Mouse (Mus musculus) MEL (cell line): ENCODE data around the gene Naa35. TPM values are rescaled to one million over a fixed set of nuclear protein-coding genes. Genes with fewer than 3 reads are reported as not detected.

Source experiments
- DNase-seq: peaks from one replicate; pipeline ENCODE4 v3.0.0; 2011; ENCODE audit warnings: low read depth, low spot score
- H3K27ac ChIP-seq: 2 replicates; pipeline ENCODE4 v1.5.1; 2012; ENCODE audit warnings: low read depth, mild to moderate bottlenecking, control low read depth, low read length, moderate library complexity; ENCODE audit not compliant: control insufficient read depth
- H3K27me3 ChIP-seq, 2 experiments: fragments of 150-350 bp in 1 of 2; sonication (generic) in 1 of 2; 2 replicates each; pipeline ENCODE4 v1.6.1; 2012; ENCODE audit warnings: low read length in 2 of 2, mild to moderate bottlenecking in 2 of 2, improper control_type of control experiment in 1 of 2, moderate library complexity in 1 of 2; ENCODE audit not compliant: insufficient read depth in 2 of 2, control insufficient read depth in 1 of 2
- H3K36me3 ChIP-seq, 2 experiments: 2 replicates each; pipeline ENCODE4 v1.6.1; 2012 to 2014; ENCODE audit warnings: low read length in 2 of 2, improper control_type of control experiment in 1 of 2, inconsistent platforms in 1 of 2, mild to moderate bottlenecking in 1 of 2; ENCODE audit not compliant: insufficient read depth in 2 of 2, control insufficient read depth in 1 of 2
- H3K4me1 ChIP-seq, 2 experiments: fragments of 150-350 bp in 1 of 2; sonication (generic) in 1 of 2; 2 replicates each; pipeline ENCODE4 v1.6.1; 2012; ENCODE audit warnings: low read length in 2 of 2, improper control_type of control experiment in 1 of 2, mild to moderate bottlenecking in 1 of 2; ENCODE audit not compliant: insufficient read depth in 2 of 2, control insufficient read depth in 1 of 2
- H3K4me3 ChIP-seq, 2 experiments: fragments of 150-350 bp in 1 of 2; sonication (generic) in 1 of 2; 2 replicates each; pipeline ENCODE4 v1.5.1; 2012; ENCODE audit warnings: low read depth in 2 of 2, low read length in 2 of 2, mild to moderate bottlenecking in 2 of 2, moderate library complexity in 2 of 2, control low read depth in 1 of 2, improper control_type of control experiment in 1 of 2; ENCODE audit not compliant: control insufficient read depth in 1 of 2, insufficient read depth in 1 of 2
- H3K79me2 ChIP-seq: 2 replicates; pipeline ENCODE4 v1.6.1; 2012; ENCODE audit warnings: mild to moderate bottlenecking, low read length, moderate library complexity; ENCODE audit not compliant: control insufficient read depth, poor library complexity, insufficient read depth
- H3K9ac ChIP-seq: 2 replicates; pipeline ENCODE4 v1.6.1; 2012; ENCODE audit warnings: low read depth, mild to moderate bottlenecking, control low read depth, low read length, moderate library complexity; ENCODE audit not compliant: control insufficient read depth, poor library complexity, severe bottlenecking
- H3K9me3 ChIP-seq: fragments of 150-350 bp; sonication (generic); replicated peaks from 2 replicates; pipeline ENCODE4 v1.6.1; 2012; ENCODE audit warnings: mild to moderate bottlenecking, low read length, improper control_type of control experiment, moderate library complexity; ENCODE audit not compliant: insufficient read depth
- CHD1 ChIP-seq: IDR thresholded peaks from 2 replicates; pipeline ENCODE4 v1.6.1; 2012; ENCODE audit warnings: low read depth, mild to moderate bottlenecking, inconsistent platforms, low read length, improper control_type of control experiment
- CHD2 ChIP-seq: IDR thresholded peaks from 2 replicates; pipeline ENCODE4 v1.6.1; 2011; ENCODE audit warnings: low read length, improper control_type of control experiment
- CTCF ChIP-seq, 3 experiments: IDR thresholded peaks in 2 of 3; conservative IDR thresholded peaks in 1 of 3; 2 replicates each; pipeline ENCODE4 v1.5.1; 2011 to 2012; ENCODE audit warnings: low read length in 3 of 3, low read depth in 2 of 3, mild to moderate bottlenecking in 2 of 3, improper control_type of control experiment in 1 of 3, inconsistent platforms in 1 of 3, mixed read lengths in 1 of 3, moderate library complexity in 1 of 3; ENCODE audit not compliant: control insufficient read depth in 1 of 3, insufficient read depth in 1 of 3, poor library complexity in 1 of 3, severe bottlenecking in 1 of 3
- E2F4 ChIP-seq: IDR thresholded peaks from 2 replicates; pipeline ENCODE4 v1.6.1; 2011; ENCODE audit warnings: low read depth, low read length, improper control_type of control experiment, borderline replicate concordance
- ELF1 ChIP-seq: IDR thresholded peaks from 2 replicates; pipeline ENCODE4 v1.6.1; 2014; ENCODE audit warnings: low read depth, mild to moderate bottlenecking, inconsistent platforms, low read length, improper control_type of control experiment, moderate library complexity
- EP300 ChIP-seq, 2 experiments: IDR thresholded peaks; 2 replicates each; pipeline ENCODE4 v1.6.1; 2011; ENCODE audit warnings: improper control_type of control experiment in 2 of 2, low read length in 2 of 2, low read depth in 1 of 2, mild to moderate bottlenecking in 1 of 2
- GABPA ChIP-seq: IDR thresholded peaks from 2 replicates; pipeline ENCODE4 v1.6.1; 2012; ENCODE audit warnings: low read depth, mild to moderate bottlenecking, inconsistent platforms, low read length, improper control_type of control experiment, moderate library complexity
- HCFC1 ChIP-seq: IDR thresholded peaks from 2 replicates; pipeline ENCODE4 v1.6.1; 2012; ENCODE audit warnings: low read depth, mild to moderate bottlenecking, inconsistent platforms, low read length, improper control_type of control experiment, moderate library complexity
- JUND ChIP-seq: IDR thresholded peaks from 2 replicates; pipeline ENCODE4 v1.6.1; 2011; ENCODE audit warnings: low read depth, mild to moderate bottlenecking, improper control_type of control experiment, low read length
- KAT2A ChIP-seq: conservative IDR thresholded peaks from 2 replicates; pipeline ENCODE4 v1.6.1; 2012; ENCODE audit warnings: low read depth, low read length, improper control_type of control experiment, inconsistent platforms
- MAFK ChIP-seq: IDR thresholded peaks from 2 replicates; pipeline ENCODE4 v1.6.1; 2011; ENCODE audit warnings: low read depth, mild to moderate bottlenecking, low read length, improper control_type of control experiment, borderline replicate concordance
- MAX ChIP-seq: IDR thresholded peaks from 2 replicates; pipeline ENCODE4 v1.6.1; 2011; ENCODE audit warnings: low read length, improper control_type of control experiment
- MAZ ChIP-seq: IDR thresholded peaks from 2 replicates; pipeline ENCODE4 v1.6.1; 2012; ENCODE audit warnings: low read depth, mild to moderate bottlenecking, inconsistent platforms, low read length, improper control_type of control experiment
- MEF2A ChIP-seq: IDR thresholded peaks from 2 replicates; pipeline ENCODE4 v1.6.1; 2014; ENCODE audit warnings: low read depth, mild to moderate bottlenecking, inconsistent platforms, low read length, improper control_type of control experiment; ENCODE audit not compliant: poor library complexity, insufficient replicate concordance, severe bottlenecking; ENCODE audit errors: extremely low read depth
- MXI1 ChIP-seq: IDR thresholded peaks from 2 replicates; pipeline ENCODE4 v1.6.1; 2011; ENCODE audit warnings: mild to moderate bottlenecking, low read depth, low read length, improper control_type of control experiment
- MYC ChIP-seq: IDR thresholded peaks from 2 replicates; pipeline ENCODE4 v1.6.1; 2011; ENCODE audit warnings: low read depth, mild to moderate bottlenecking, low read length, improper control_type of control experiment, moderate library complexity
- NRF1 ChIP-seq: IDR thresholded peaks from 2 replicates; pipeline ENCODE4 v1.6.1; 2014; ENCODE audit warnings: low read depth, mild to moderate bottlenecking, inconsistent platforms, low read length, improper control_type of control experiment, moderate library complexity; ENCODE audit not compliant: poor library complexity, insufficient read depth, severe bottlenecking
- POLR2AphosphoS5 ChIP-seq: IDR thresholded peaks from 2 replicates; pipeline ENCODE4 v1.6.1; 2012; ENCODE audit warnings: low read depth, borderline replicate concordance, mild to moderate bottlenecking, inconsistent platforms, low read length, moderate library complexity, mixed read lengths
- RCOR1 ChIP-seq: IDR thresholded peaks from 2 replicates; pipeline ENCODE4 v1.6.1; 2012; ENCODE audit warnings: low read depth, mild to moderate bottlenecking, inconsistent platforms, low read length, improper control_type of control experiment
- TBP ChIP-seq: IDR thresholded peaks from 2 replicates; pipeline ENCODE4 v1.8.0; 2011; ENCODE audit warnings: low read depth, low read length, improper control_type of control experiment
- ZC3H11A ChIP-seq: IDR thresholded peaks from 2 replicates; pipeline ENCODE4 v1.6.1; 2012; ENCODE audit warnings: low read depth, mild to moderate bottlenecking, inconsistent platforms, low read length, improper control_type of control experiment
- ZKSCAN1 ChIP-seq: IDR thresholded peaks from 2 replicates; pipeline ENCODE4 v1.6.1; 2012; ENCODE audit warnings: low read depth, mild to moderate bottlenecking, inconsistent platforms, low read length, improper control_type of control experiment, moderate library complexity
- ZMIZ1 ChIP-seq: IDR thresholded peaks from 2 replicates; pipeline ENCODE4 v1.6.1; 2012; ENCODE audit warnings: low read depth, mild to moderate bottlenecking, inconsistent platforms, low read length, improper control_type of control experiment, moderate library complexity
- polyA plus RNA-seq, 2 experiments: library from polyadenylated mRNA; stranded (reverse) in 1 of 2; unstranded in 1 of 2; fragments of >175 nt in 1 of 2; fragments of >200 nt in 1 of 2; gene quantifications; 2 replicates each; pipeline versions ENCODE4 v1.2.1 to v1.2.4; 2012; ENCODE audit warnings: low replicate concordance in 2 of 2, low read depth in 1 of 2; ENCODE audit not compliant: insufficient read length in 2 of 2, insufficient read depth in 1 of 2, missing spikeins in 1 of 2
- total RNA-seq: library from RNA; depleted of rRNA; stranded (reverse); fragments of 300-350 nt; gene quantifications from 2 replicates; pipeline ENCODE4 v1.2.3, GENCODE M21; 2012

The Naa35 gene
- total and polyA plus RNA-seq, 3 experiments: 19.5 to 44.4 TPM; not detected in 1

DNA sequence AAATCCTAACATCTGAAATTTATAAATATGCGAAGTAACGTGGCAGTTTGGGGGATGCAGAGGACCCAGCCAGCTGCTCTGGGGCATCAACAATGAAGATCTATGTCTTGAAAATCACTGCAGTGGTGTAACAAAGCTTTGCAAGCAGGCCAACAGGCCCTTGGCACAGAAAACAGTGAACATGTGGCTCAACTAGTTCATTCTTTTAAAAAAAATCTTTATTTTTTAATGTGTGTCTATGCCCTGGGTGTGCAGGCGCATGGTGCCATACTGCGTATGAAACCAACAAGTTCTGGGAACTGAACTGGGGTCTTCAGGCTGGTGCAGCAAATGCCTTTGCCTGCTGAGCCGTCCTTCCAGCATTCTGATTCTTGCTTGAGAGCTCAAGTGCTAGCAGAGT, 32.8 kb upstream of the Naa35 start:
- TF ChIP-seq HCFC1 (no peak), MXI1 (no peak), KAT2A (no peak), MYC (no peak), MAX (no peak), MEF2A (no peak), MAFK (no peak), CHD1 (no peak), TBP (no peak), NRF1 (no peak), ELF1 (no peak), ZMIZ1 (no peak)
- no peak overlapping the region for H3K4me3 ChIP-seq
- H3K4me1 ChIP-seq: peaks cover 33 to 47% of the 10 kb centered on the region in 2 experiments

DNA sequence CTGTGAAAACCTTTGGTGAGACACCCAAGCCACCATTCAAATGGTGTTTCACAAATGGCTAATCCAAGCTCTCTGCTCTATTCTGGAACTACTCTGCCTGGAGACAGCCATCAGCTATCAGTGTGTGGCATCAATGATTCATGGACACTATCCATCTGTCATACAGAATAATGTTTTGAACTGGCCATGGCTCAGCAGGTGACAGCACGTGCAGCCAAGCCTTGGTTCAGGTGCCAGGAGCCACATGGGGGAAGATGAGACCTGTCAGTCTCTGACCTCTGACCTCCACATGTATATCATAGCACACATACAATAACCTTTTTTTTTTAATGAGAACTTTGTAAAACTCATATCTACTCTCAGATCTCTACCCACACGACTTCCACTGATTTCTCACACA, 32.3 kb upstream of the Naa35 start:
- DNase-seq: no peak
- H3K36me3 ChIP-seq: peaks cover 0 to 53% of the 10 kb centered on the region in 2 experiments; a peak in 2 of 4 replicates
- H3K27me3 ChIP-seq: no peaks in the 10 kb centered on the region
- no peak overlapping the region for H3K9ac ChIP-seq
- no peak overlapping the region for H3K4me3 ChIP-seq
- H3K79me2 ChIP-seq: peaks cover 62% of the 10 kb centered on the region
- H3K27ac ChIP-seq: no peak overlapping the region
- TF ChIP-seq GABPA (no peak), MYC (no peak), ZC3H11A (no peak), MEF2A (no peak), EP300 (IDR thresholded peaks at IDR 0.05; ENCODE audit: low read depth in 1 of 2, low read length in 2 of 2) (no peak), CHD2 (no peak), RCOR1 (no peak), KAT2A (no peak), MAX (no peak), ELF1 (no peak), ZMIZ1 (no peak), MAZ (no peak), JUND (no peak), CHD1 (no peak), E2F4 (no peak), POLR2AphosphoS5 (no peak), MAFK (no peak), ZKSCAN1 (no peak), CTCF (IDR thresholded peaks at IDR 0.05 in 2 of 3, conservative IDR thresholded peaks at IDR 0.05 in 1 of 3; ENCODE audit: control insufficient read depth in 1 of 3, insufficient read depth in 1 of 3, low read depth in 2 of 3, low read length in 3 of 3, poor library complexity in 1 of 3, severe bottlenecking in 1 of 3) (no peak)
- H3K4me1 ChIP-seq: peaks cover 28 to 43% of the 10 kb centered on the region in 2 experiments
- no peaks in the 10 kb centered on the region for H3K9me3 ChIP-seq

More for the DNA sequence above, 32.8 kb upstream of the Naa35 start:
- no peaks in the 10 kb centered on the region for H3K27me3 ChIP-seq
- DNase-seq: no peak
- peaks cover 0 to 56% of the 10 kb centered on the region in 2 experiments; a peak in 2 of 4 replicates for H3K36me3 ChIP-seq
- peaks cover 65% of the 10 kb centered on the region for H3K79me2 ChIP-seq
- H3K9ac ChIP-seq: no peak overlapping the region
- H3K27ac ChIP-seq: no peak overlapping the region
- no peaks in the 10 kb centered on the region for H3K9me3 ChIP-seq
